Mouse (Mus musculus): ENCODE results near the gene Stoml1. TPM values are rescaled to one million over a fixed set of nuclear protein-coding genes. Genes with fewer than 3 reads are reported as not detected.
A peak's percentile ranks its signal among the peaks of the same experiment; 100 is the strongest.

Stoml1 gene
- total and polyA plus RNA-seq, 3 experiments = 6.4 to 8.7 TPM; not detected in 1

GRCm38 (mm10) chr9:58220218-58220903 lies 32.6 kb upstream of the Stoml1 start:
- Histone ChIP-seq H3K4me3 (ENCODE audit: control insufficient read depth in 1 of 2, insufficient read depth in 1 of 2, low read depth in 2 of 2, low read length in 2 of 2) (no peak overlapping the region), H3K27ac (ENCODE audit: control insufficient read depth, low read depth, low read length) (no peak overlapping the region), H3K4me1 (ENCODE audit: control insufficient read depth in 1 of 2, insufficient read depth in 2 of 2, low read length in 2 of 2) (peaks cover 0 to 2% of the 10 kb centered on the region in 2 experiments; a peak in 2 of 4 replicates), H3K27me3 (ENCODE audit: control insufficient read depth in 1 of 2, insufficient read depth in 2 of 2, low read length in 2 of 2) (no peaks in the 10 kb centered on the region), H3K9me3 (replicated peaks; ENCODE audit: insufficient read depth, low read length) (no peaks in the 10 kb centered on the region), H3K9ac (ENCODE audit: control insufficient read depth, low read depth, low read length, poor library complexity, severe bottlenecking) (no peak overlapping the region), H3K79me2 (ENCODE audit: control insufficient read depth, insufficient read depth, low read length, poor library complexity) (no peaks in the 10 kb centered on the region), H3K36me3 (ENCODE audit: control insufficient read depth in 1 of 2, insufficient read depth in 2 of 2, low read length in 2 of 2) (peaks cover under 1 to 6% of the 10 kb centered on the region in 2 experiments)
- DNase-seq (ENCODE audit: low read depth, low spot score) = peak; percentile 60
- TF ChIP-seq SMC3 (IDR thresholded peaks at IDR 0.05; ENCODE audit: low read depth, low read length) = peak; percentile 35; the same call in 1 of the 2 replicates
- no peak for TF ChIP-seq POLR2AphosphoS5 (IDR thresholded peaks at IDR 0.05; ENCODE audit: borderline replicate concordance, low read depth, low read length)
- peak; percentile 38 to 60 (median 56) for TF ChIP-seq CTCF (IDR thresholded peaks at IDR 0.05 in 2 of 3, conservative IDR thresholded peaks at IDR 0.05 in 1 of 3; ENCODE audit: control insufficient read depth in 1 of 3, insufficient read depth in 1 of 3, low read depth in 2 of 3, low read length in 3 of 3, poor library complexity in 1 of 3, severe bottlenecking in 1 of 3)
- TF ChIP-seq GABPA (IDR thresholded peaks at IDR 0.05; ENCODE audit: low read depth, low read length) = no peak
- no peak for TF ChIP-seq NRF1 (IDR thresholded peaks at IDR 0.05; ENCODE audit: insufficient read depth, low read depth, low read length, poor library complexity, severe bottlenecking)
- no peak for TF ChIP-seq E2F4 (IDR thresholded peaks at IDR 0.05; ENCODE audit: borderline replicate concordance, low read depth, low read length)
- TF ChIP-seq ZC3H11A (IDR thresholded peaks at IDR 0.05; ENCODE audit: low read depth, low read length) = peak; percentile 18; the same call in 1 of the 2 replicates
- TF ChIP-seq BHLHE40 (IDR thresholded peaks at IDR 0.05; ENCODE audit: borderline replicate concordance, low read depth, low read length) = no peak
- TF ChIP-seq USF1 (IDR thresholded peaks at IDR 0.05; ENCODE audit: low read depth, low read length) = no peak
- no peak for TF ChIP-seq NELFE (IDR thresholded peaks at IDR 0.05; ENCODE audit: low read depth, low read length)
- no peak for TF ChIP-seq SIN3A (IDR thresholded peaks at IDR 0.05; ENCODE audit: low read length)
- peak; percentile 39 for TF ChIP-seq RAD21 (IDR thresholded peaks at IDR 0.05; ENCODE audit: low read depth, low read length)
- no peak for TF ChIP-seq JUND (IDR thresholded peaks at IDR 0.05; ENCODE audit: low read depth, low read length)

GRCm38 (mm10) chr9:58224356-58224755 lies 28.6 kb upstream of the Stoml1 start:
- Histone ChIP-seq H3K9ac (ENCODE audit: control insufficient read depth, low read depth, low read length, poor library complexity, severe bottlenecking) (no peak overlapping the region), H3K9me3 (replicated peaks; ENCODE audit: insufficient read depth, low read length) (no peaks in the 10 kb centered on the region), H3K4me3 (ENCODE audit: control insufficient read depth in 1 of 2, insufficient read depth in 1 of 2, low read depth in 2 of 2, low read length in 2 of 2) (no peak overlapping the region), H3K36me3 (ENCODE audit: control insufficient read depth in 1 of 2, insufficient read depth in 2 of 2, low read length in 2 of 2) (peaks cover 15 to 18% of the 10 kb centered on the region in 2 experiments), H3K27me3 (ENCODE audit: control insufficient read depth in 1 of 2, insufficient read depth in 2 of 2, low read length in 2 of 2) (no peaks in the 10 kb centered on the region), H3K4me1 (ENCODE audit: control insufficient read depth in 1 of 2, insufficient read depth in 2 of 2, low read length in 2 of 2) (peaks cover 0 to 23% of the 10 kb centered on the region in 2 experiments; a peak in 2 of 4 replicates), H3K27ac (ENCODE audit: control insufficient read depth, low read depth, low read length) (no peak overlapping the region), H3K79me2 (ENCODE audit: control insufficient read depth, insufficient read depth, low read length, poor library complexity) (no peaks in the 10 kb centered on the region)
- TF ChIP-seq GATA1 (IDR thresholded peaks at IDR 0.05; ENCODE audit: low read depth, low read length) (no peak), CTCF (IDR thresholded peaks at IDR 0.05 in 2 of 3, conservative IDR thresholded peaks at IDR 0.05 in 1 of 3; ENCODE audit: control insufficient read depth in 1 of 3, insufficient read depth in 1 of 3, low read depth in 2 of 3, low read length in 3 of 3, poor library complexity in 1 of 3, severe bottlenecking in 1 of 3) (no peak), HCFC1 (IDR thresholded peaks at IDR 0.05; ENCODE audit: low read depth, low read length) (no peak), JUND (IDR thresholded peaks at IDR 0.05; ENCODE audit: low read depth, low read length) (no peak), MAX (IDR thresholded peaks at IDR 0.05; ENCODE audit: low read length) (no peak)
- no peak for DNase-seq (ENCODE audit: low read depth, low spot score)

Data from MEL (cell line).